Mouse (Mus musculus): ENCODE measurements around the gene Zp2.

The Zp2 gene

GRCm38 (mm10) chr7:120145191-120145590, at the start of gene Zp2:
Gene Zp2 (minus strand): TSS chr7:120145291.
- DNase-seq (ENCODE audit: low spot score), result no peak

- DNase-seq (ENCODE audit: low spot score), result no peak
These were observed 47.7 kb upstream of the Zp2 start for GRCm38 (mm10) chr7:120192816-120193215.

GRCm38 (mm10) chr7:120192207-120192606, 47.1 kb upstream of the Zp2 start:
- no peak for DNase-seq (ENCODE audit: low spot score)

- DNase-seq (ENCODE audit: low spot score), result no peak
These were observed 45.1 kb upstream of the Zp2 start for GRCm38 (mm10) chr7:120190150-120190665.

GRCm38 (mm10) chr7:120189369-120190149, 44.5 kb upstream of the Zp2 start:
- DNase-seq (ENCODE audit: low spot score), result no peak

GRCm38 (mm10) chr7:120188946-120189345, 43.9 kb upstream of the Zp2 start:
- DNase-seq (ENCODE audit: low spot score), result no peak

GRCm38 (mm10) chr7:120182891-120183290, 37.8 kb upstream of the Zp2 start:
- DNase-seq (ENCODE audit: low spot score), result no peak

- no peak for DNase-seq (ENCODE audit: low spot score)
These were observed 36.5 kb upstream of the Zp2 start for GRCm38 (mm10) chr7:120181401-120182230.

- no peak for DNase-seq (ENCODE audit: low spot score)
These were observed 35.5 kb upstream of the Zp2 start for GRCm38 (mm10) chr7:120180547-120180946.

- no peak for DNase-seq (ENCODE audit: low spot score)
These were observed 33.8 kb upstream of the Zp2 start for GRCm38 (mm10) chr7:120178935-120179334.

GRCm38 (mm10) chr7:120177611-120178010, 32.5 kb upstream of the Zp2 start:
- DNase-seq (ENCODE audit: low spot score), result no peak

GRCm38 (mm10) chr7:120174723-120175504, 29.8 kb upstream of the Zp2 start:
- DNase-seq (ENCODE audit: low spot score), result no peak

- no peak for DNase-seq (ENCODE audit: low spot score)
These were observed 28.6 kb upstream of the Zp2 start, which contains the start of gene Anks4b for GRCm38 (mm10) chr7:120173603-120174244. Gene Anks4b (plus strand): TSS chr7:120173858.

GRCm38 (mm10) chr7:120172188-120172700, 27.2 kb upstream of the Zp2 start:
- no peak for DNase-seq (ENCODE audit: low spot score)

GRCm38 (mm10) chr7:120163581-120164251, 18.6 kb upstream of the Zp2 start:
- no peak for DNase-seq (ENCODE audit: low spot score)

- no peak for DNase-seq (ENCODE audit: low spot score)
These were observed 13.1 kb upstream of the Zp2 start for GRCm38 (mm10) chr7:120158121-120158613.

- DNase-seq (ENCODE audit: low spot score), result no peak
These were observed 12.5 kb upstream of the Zp2 start for GRCm38 (mm10) chr7:120157575-120158061.

GRCm38 (mm10) chr7:120156841-120157409, 11.8 kb upstream of the Zp2 start:
- DNase-seq (ENCODE audit: low spot score), result no peak

- DNase-seq (ENCODE audit: low spot score), result no peak
These were observed 5.8 kb upstream of the Zp2 start for GRCm38 (mm10) chr7:120150898-120151297.

GRCm38 (mm10) chr7:120150257-120150656, 5.2 kb upstream of the Zp2 start:
- no peak for DNase-seq (ENCODE audit: low spot score)
